Comparison of ENCODE assay signal across 34 mouse cellular contexts in the genomic region with DNA sequence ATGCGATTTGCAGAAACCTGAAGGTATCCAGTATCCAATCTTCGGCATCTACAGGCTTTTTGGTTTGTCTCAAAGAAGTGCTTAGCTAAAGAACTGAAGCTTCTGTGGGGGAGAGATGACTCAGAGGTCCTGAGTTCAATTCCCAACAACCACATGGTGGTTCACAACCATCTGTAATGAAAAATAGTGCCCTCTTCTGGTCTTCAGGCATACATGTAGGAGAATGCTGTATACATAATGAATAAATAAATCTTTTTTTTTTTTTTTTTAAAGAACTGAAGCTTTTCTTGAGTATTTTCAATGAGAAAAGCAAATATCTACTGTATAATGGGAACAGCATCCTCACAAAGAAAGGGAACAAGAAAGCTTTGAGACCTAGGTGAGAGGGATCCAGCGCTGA. TPM values are rescaled to one million over a fixed set of nuclear protein-coding genes. Genes with fewer than 3 reads are reported as not detected.
A peak's percentile ranks its signal among the peaks of the same experiment; 100 is the strongest.
DNase-seq lines count a peak whose midpoint lies in the region; ATAC-seq and TF ChIP-seq lines count a peak whose summit lies in the region.
"Had no signal": no experiment of that assay in that cellular context is flagged by ENCODE, and none has a peak within 500 bp of the region (broad histone marks: within the 10 kb centered on the region; RNA-seq: fewer than 3 reads in every experiment).

No protein-coding gene starts in this region.

- H3K9ac ChIP-seq in heart, adult 2 months (ENCODE audit: low read depth, low read length), result no peak overlapping the region
- no peak overlapping the region for H3K9ac ChIP-seq in forebrain, embryonic 15.5 days (replicated peaks)
- no peak overlapping the region for H3K9ac ChIP-seq in midbrain, embryonic 11.5 days (ENCODE audit: low read length)
- H3K9ac ChIP-seq: embryonic facial prominence, embryonic 13.5 days; heart, embryonic 15.5 days; limb, embryonic 15.5 days; liver, embryonic 13.5 days; neural tube, embryonic 12.5 days had no signal

- TF ChIP-seq CTCF in heart, adult 2 months (IDR thresholded peaks at IDR 0.05), result peak; percentile 45
- peak; percentile 24 for TF ChIP-seq CTCF in Patski (IDR thresholded peaks at IDR 0.05)

- no peak overlapping the region for H3K4me2 ChIP-seq in forebrain, embryonic 15.5 days (replicated peaks)
- H3K4me2 ChIP-seq in midbrain, embryonic 11.5 days, result no peak overlapping the region
- H3K4me2 ChIP-seq: embryonic facial prominence, embryonic 13.5 days; heart, embryonic 15.5 days; limb, embryonic 15.5 days; liver, embryonic 13.5 days; neural tube, embryonic 12.5 days had no signal

- POLR2A ChIA-PET in Patski (lab: Charles Lee), result no interaction called here

- CTCF ChIA-PET in Patski (lab: Charles Lee), result interaction anchor here (1.2 to 1.7 kb wide), 3 partner anchors 36 to 92 kb away, joined by 3 read pairs; no protein-coding TSS in a partner anchor

- H3K4me1 ChIP-seq in heart, adult 2 months (ENCODE audit: control insufficient read depth, insufficient read depth, low read length), result peaks cover 2% of the 10 kb centered on the region; the same call in 1 of the 2 replicates
- no peaks in the 10 kb centered on the region for H3K4me1 ChIP-seq in forebrain, embryonic 15.5 days
- no peaks in the 10 kb centered on the region for H3K4me1 ChIP-seq in midbrain, embryonic 11.5 days (ENCODE audit: control insufficient read depth, insufficient read depth, low read length)
- H3K4me1 ChIP-seq: embryonic facial prominence, embryonic 13.5 days; forebrain, embryonic 10.5 days; heart, embryonic 10.5 days; limb, embryonic 10.5 days; limb, embryonic 15.5 days; neural tube, embryonic 12.5 days had no signal

- peaks cover 3% of the 10 kb centered on the region; the same call in 1 of the 2 replicates for H3K79me2 ChIP-seq in heart, adult 2 months (replicated peaks; ENCODE audit: control insufficient read depth, insufficient read depth, low read length)

- TF ChIP-seq EP300 in heart, adult 2 months (IDR thresholded peaks at IDR 0.05; ENCODE audit: insufficient read depth, low read depth, low read length), result no peak

- no peaks in the 10 kb centered on the region for H3K9me3 ChIP-seq in forebrain, embryonic 15.5 days
- no peaks in the 10 kb centered on the region for H3K9me3 ChIP-seq in midbrain, embryonic 11.5 days (ENCODE audit: control insufficient read depth, low read length)
- H3K9me3 ChIP-seq: embryonic facial prominence, embryonic 13.5 days; forebrain, embryonic 10.5 days; heart, embryonic 10.5 days; heart, embryonic 15.5 days; limb, embryonic 10.5 days; limb, embryonic 15.5 days; liver, embryonic 13.5 days; neural tube, embryonic 12.5 days had no signal

- no peak overlapping the region for H3K4me3 ChIP-seq in heart, adult 2 months
- H3K4me3 ChIP-seq in forebrain, embryonic 15.5 days, result no peak overlapping the region
- no peak overlapping the region for H3K4me3 ChIP-seq in midbrain, embryonic 11.5 days (ENCODE audit: low read depth, low read length)
- H3K4me3 ChIP-seq: embryonic facial prominence, embryonic 13.5 days; forebrain, embryonic 10.5 days; heart, embryonic 10.5 days; heart, embryonic 15.5 days; limb, embryonic 10.5 days; limb, embryonic 15.5 days; liver, embryonic 13.5 days; myocyte; neural tube, embryonic 12.5 days had no signal

- no peak overlapping the region for H3K27ac ChIP-seq in heart, adult 2 months
- no peak overlapping the region for H3K27ac ChIP-seq in forebrain, embryonic 15.5 days (replicated peaks)
- H3K27ac ChIP-seq in midbrain, embryonic 11.5 days (ENCODE audit: low read depth, low read length), result no peak overlapping the region
- H3K27ac ChIP-seq: embryonic facial prominence, embryonic 13.5 days; forebrain, embryonic 10.5 days; heart, embryonic 10.5 days; heart, embryonic 15.5 days; limb, embryonic 10.5 days; limb, embryonic 15.5 days; liver, embryonic 13.5 days; neural tube, embryonic 12.5 days had no signal

- H3K36me3 ChIP-seq in heart, adult 2 months (ENCODE audit: control insufficient read depth, insufficient read depth, low read length), result peaks cover 13% of the 10 kb centered on the region
- peaks cover 31% of the 10 kb centered on the region for H3K36me3 ChIP-seq in forebrain, embryonic 15.5 days
- H3K36me3 ChIP-seq in midbrain, embryonic 11.5 days (ENCODE audit: control insufficient read depth, insufficient read depth, low read length), result peaks cover 13% of the 10 kb centered on the region

- DNase-seq in heart, adult 2 months, result no peak
- DNase-seq in heart, adult 11 months, result no peak
- peak; percentile 14 for DNase-seq in thymus, postnatal 0 days (ENCODE audit: low spot score)
- no peak for DNase-seq in thymus, postnatal 10 days (ENCODE audit: low spot score in 2 of 2)
- DNase-seq in Patski (ENCODE audit: low read depth, low spot score), result no peak
- DNase-seq in midbrain, embryonic 11.5 days (ENCODE audit: low spot score, missing footprints), result no peak
- DNase-seq: adrenal gland, postnatal 14 days; B cell, adult 2 months; cerebellum, adult 11 months; cerebellum, adult 9-10 months; cerebellum, postnatal 36 days; kidney, adult 9 months; kidney, postnatal 14 days; liver, embryonic 13.5 days; lung, adult 2 months; lung, postnatal 14 days; right cerebral cortex, adult 18-20 months; spleen, adult 18-20 months; thymus, postnatal 25 days had no signal

- TF ChIP-seq POLR2A in heart, adult 2 months (IDR thresholded peaks at IDR 0.05; ENCODE audit: insufficient read depth, low read depth, low read length), result no peak

- in situ Hi-C loops in Patski (cut with MboI; ENCODE audit: low pct_unique_long_range_greater_than_20kb), result no loop called here

- intact Hi-C loops in heart, adult 2 months (cut with DNase I), result no loop called here

- ATAC-seq in Patski, result no peak
- no peak for ATAC-seq in monocyte, adult 5-6 weeks (replicated peaks; ENCODE audit: insufficient number of reproducible peaks, low FRiP score, low TSS enrichment, poor library complexity, severe bottlenecking)
- ATAC-seq in forebrain, embryonic 15.5 days (replicated peaks), result no peak
- no peak for ATAC-seq in midbrain, embryonic 11.5 days (ENCODE audit: low FRiP score)
- ATAC-seq: activated CD4-positive, CD25-positive, alpha-beta regulatory T cell, adult 4 months; forebrain, embryonic 16.5 days; hindbrain, embryonic 16.5 days; intestine, embryonic 16.5 days; midbrain, embryonic 16.5 days had no signal

- 97% methylated on average over 3 of the region's 3 CpGs for WGBS in heart, adult 2 months
- WGBS in forebrain, embryonic 15.5 days, result 98% methylated on average over 3 of the region's 3 CpGs
- 98% methylated on average over 3 of the region's 3 CpGs for WGBS in midbrain, embryonic 11.5 days

- no peaks in the 10 kb centered on the region for H3K27me3 ChIP-seq in heart, adult 2 months (ENCODE audit: control insufficient read depth, insufficient read depth, low read length)
- no peaks in the 10 kb centered on the region for H3K27me3 ChIP-seq in Patski
- no peaks in the 10 kb centered on the region for H3K27me3 ChIP-seq in forebrain, embryonic 15.5 days
- H3K27me3 ChIP-seq in midbrain, embryonic 11.5 days (ENCODE audit: control insufficient read depth, insufficient read depth, low read length), result no peaks in the 10 kb centered on the region
- H3K27me3 ChIP-seq: embryonic facial prominence, embryonic 13.5 days; heart, embryonic 15.5 days; limb, embryonic 15.5 days; liver, embryonic 13.5 days; neural tube, embryonic 12.5 days had no signal

RNA-seq across cellular contexts. Expression of a gene that starts 49.1 kb away (rescaled TPM):
- 10 to 100 TPM; 52.5 to 55.8 TPM for total RNA-seq in heart, adult 2 months (2021)
- 11.0 and 18.4 TPM in 2 replicates for polyA plus RNA-seq in heart, adult 2 months (2012; rRNA removed)
- 52.6 and 73.8 TPM in 2 replicates for polyA plus RNA-seq in thymus, postnatal 0 days (2015; fragmentation: Nextera tagmentation; extraction: Ambion mirVana)
- 15.1 TPM for polyA plus RNA-seq in Patski (2021)
- 102 to 173 TPM (median 158 TPM) in 3 replicates for total RNA-seq in monocyte, adult 5-6 weeks (2017)
- 59.3 and 59.5 TPM in 2 replicates for polyA plus RNA-seq in forebrain, embryonic 15.5 days (2015; fragmentation: Nextera tagmentation; extraction: Ambion mirVana)
- polyA plus RNA-seq in midbrain, embryonic 11.5 days (2014; fragmentation: Nextera tagmentation; extraction: Ambion mirVana), result 68.0 TPM in 2 replicates
